Mouse (Mus musculus): Measurements from ENCODE around the gene Tcte2.
"Not testable (repeated sequence)": the region's sequence is repeated elsewhere in the genome, so short reads cannot be mapped to it uniquely, and the experiment has no call there.

Gene Tcte2

DNA sequence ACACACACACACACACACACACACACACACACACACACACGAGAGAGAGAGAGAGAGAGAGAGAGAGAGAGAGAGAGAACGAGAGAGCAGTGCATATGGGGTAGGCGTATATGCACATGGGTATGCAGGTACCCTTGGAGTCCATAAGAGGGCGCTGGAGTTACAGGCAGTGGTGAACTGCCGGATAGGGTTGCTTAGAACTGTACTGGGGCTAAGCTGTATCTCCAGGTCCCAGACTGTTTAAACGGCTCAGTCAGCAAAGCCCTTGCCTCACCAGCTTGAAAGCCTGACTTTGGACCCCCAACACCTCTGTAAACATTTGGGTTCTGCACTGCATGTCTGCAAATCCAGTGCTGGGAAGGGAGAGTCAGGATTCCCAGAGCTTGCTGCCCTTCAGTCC, 79.9 kb downstream of the Tcte2 start:
- no peak for DNase-seq

DNA sequence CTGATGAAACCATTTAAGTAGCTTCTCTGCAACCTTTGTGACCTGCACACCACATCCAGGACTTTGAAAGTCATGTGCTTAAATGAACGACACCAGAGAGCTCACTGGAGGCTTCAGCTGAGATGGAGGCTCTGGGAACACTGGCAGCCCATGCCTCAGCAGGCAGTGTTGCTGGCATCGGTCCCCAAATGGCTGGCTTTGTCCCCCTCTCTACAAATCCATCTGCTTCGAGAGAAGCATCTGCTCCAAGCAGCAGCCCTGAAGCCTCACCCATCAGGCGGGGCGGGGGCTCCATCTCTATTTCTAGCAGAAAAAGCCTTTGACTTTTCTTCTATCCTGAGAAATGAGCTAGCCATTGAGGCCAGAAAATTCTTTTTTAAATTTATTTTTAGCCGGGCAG, 80.5 kb downstream of the Tcte2 start:
- no peak for DNase-seq

DNA sequence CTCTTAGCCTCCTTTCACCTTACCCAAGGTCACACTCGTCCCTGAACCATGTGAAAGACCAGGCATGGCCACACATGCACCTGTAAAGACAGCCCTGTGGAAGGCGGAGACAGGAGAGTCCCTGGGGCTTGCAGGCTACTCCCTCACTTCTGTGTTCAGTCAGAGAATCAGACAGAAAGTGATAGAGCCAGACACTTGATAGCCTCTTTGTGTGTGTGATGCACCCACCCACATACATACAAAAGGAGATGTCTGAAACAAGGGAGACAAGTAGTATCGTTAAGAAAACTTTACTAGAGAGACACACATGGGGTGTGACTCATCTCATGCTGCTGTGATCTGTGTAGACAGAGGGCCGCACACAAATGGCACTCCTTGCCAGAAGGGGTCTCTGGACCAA, 81.3 kb downstream of the Tcte2 start:
- no peak for DNase-seq

DNA sequence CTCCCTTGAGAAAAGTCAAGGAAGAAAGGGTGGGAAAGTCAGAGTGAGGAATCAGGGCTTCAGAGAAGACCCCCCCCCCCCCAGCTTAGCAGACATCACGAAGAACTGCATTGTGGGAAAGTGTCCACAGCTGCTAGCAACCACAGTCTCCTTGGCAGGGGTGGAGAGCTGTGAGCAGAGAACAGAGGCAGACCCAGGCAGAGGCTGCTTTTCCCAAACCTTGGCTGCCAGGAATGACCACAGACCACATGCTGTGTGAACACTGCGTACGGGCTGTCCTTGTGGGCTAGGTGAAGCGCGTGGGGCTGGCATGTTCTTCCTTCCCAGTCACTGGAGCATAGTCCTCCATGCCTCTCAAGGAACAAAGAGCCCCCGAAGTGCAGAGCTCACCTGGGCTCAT, 81.9 kb downstream of the Tcte2 start:
- no peak for DNase-seq

DNA sequence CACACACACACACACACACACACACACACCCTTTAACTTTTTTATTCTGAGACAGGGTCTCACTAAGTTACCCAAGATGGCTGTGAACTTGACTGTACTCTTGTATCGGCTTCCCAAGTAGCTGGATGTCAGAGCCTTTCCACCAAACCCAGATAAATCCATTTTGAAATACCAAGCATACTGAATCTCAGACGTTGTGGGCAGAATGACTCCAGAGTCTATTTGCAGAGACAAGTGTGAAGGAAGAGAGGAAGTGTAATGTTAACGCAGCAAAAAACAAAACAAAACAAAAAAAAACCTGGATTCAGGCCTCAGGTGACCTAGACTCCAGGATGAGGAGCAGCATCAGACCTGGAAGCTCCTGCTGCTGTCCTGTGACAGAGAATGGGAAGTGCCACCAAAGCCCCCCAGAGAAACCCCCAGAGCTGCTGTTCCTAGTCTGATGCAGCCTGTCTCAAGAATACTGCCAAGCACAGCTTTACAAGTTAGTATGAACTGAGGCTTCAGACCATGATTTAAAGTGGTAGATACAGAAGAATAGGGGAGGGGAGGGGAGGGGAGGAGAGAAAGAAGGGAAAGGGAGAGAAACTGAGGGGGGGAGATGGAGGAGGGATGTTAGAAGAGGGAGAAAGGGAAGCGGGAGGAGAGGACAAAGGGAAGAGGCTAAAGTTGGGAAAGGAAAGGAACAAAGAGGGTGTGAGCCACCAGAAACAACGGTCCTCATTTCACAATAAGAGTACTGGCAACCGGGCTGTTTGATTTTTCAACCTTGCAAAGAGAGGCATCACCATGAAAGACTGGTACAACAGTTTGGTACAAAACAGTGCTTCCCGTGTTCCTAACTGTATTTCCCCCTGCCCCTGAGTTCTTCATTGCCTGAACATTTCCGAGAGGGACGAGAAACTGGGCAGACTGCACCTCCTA, 84.1 kb downstream of the Tcte2 start:
- peak; percentile 84 for DNase-seq

DNA sequence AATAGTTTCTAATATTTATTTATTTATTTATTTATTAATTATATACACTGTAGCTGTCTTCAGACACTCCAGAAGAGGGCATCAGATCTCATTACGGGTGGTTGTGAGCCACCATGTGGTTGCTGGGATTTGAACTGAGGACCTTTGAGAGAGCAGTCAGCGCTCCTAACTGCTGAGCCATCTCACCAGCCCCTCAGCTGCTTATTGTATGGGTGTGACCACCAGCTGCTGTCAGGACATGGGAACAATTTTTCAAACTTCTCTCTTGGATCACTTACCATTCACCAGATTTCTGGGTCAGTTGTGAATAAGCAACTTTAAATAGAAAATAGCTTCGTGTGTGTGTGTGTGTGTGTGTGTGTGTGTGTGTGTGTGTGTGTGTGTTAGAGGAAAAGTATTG, 85.5 kb downstream of the Tcte2 start:
- not testable (repeated sequence) for DNase-seq

DNA sequence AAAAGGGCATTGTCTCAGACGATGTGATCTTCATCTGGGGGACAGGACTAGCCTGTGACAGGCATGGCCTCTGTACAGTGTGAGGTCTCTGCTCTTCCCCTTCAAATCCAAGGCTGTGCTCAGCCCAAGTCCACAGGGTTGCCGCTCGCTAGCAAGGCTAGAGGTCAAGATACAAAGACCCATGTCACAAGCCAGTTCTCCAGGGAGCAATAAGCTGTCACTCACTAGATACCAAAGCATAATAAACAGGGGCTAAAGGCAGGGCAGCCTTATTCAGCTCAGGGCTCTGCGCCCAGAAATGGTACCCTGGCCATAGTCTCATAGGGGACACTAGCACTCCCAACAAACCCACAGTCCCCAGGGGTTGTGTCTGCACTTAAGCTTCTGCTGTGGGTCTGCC, 86.0 kb downstream of the Tcte2 start:
- no peak for DNase-seq

DNA sequence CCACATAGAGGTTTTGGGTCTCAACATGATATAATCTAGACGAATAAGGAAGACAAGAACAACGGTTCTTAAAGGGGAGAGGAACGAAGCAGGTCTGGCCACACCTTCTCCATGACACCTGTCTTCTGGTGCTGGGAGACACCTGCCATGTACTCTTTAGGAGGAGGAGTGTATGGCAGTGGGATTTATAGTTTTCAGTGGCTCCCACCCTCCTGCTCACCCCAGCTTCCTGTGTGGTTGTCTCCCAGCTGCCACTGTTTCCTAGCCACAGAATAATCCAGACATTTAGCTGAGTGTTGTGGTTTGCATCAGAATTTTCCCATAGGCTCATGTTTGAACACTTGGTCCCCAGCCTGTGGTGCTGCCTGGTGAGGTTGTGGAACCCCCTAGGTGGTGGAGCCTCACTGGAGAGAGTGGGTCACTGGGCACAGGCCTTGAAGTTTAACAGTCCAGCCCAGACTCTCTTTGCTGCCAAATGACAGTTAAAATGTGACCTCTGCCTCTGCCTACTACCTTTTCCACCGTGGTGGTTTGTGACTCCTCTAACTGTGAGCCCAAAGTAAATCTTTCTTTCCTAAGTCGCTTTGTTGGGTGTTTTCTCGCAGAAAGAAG, 86.8 kb downstream of the Tcte2 start:
- DNase-seq, result no peak

DNA sequence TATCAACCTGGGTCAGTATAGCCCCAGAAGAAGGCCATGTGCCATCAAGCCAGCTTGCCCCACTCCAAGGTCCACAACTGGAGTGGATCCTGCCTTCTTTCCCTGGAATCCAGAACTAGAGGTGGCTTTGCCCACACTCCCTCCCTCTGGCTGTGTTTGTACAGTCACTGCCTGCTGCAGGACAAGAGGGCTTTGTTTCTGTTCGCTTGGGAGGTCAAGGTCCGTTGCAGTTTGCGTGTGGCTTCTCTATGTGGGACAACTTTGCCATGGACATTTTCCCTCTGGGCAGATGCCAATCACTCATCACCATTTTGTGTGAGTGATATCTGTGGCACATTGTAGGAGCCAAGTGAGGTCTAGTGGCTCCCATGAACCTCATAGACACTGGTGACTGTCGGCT, 89.9 kb downstream of the Tcte2 start:
- peak; percentile 78 for DNase-seq

DNA sequence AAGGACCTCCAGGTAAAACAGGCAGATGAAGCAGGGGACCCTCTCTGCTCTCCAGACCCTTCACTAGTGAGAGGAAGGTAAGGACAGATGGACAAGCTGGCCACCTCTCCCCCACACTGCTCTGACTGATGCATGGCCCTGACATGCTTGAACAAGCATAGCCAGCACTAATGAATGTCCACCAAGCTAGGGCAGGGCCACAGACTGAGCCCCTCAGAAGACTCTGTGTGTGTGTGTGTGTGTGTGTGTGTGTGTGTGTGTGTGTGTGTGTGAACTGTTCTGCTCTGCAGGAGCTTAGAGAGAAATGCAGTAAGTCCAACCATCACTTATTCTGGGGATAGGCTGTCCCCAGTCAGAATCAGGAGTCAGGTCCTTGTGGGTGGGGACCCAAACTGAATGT, 91.4 kb downstream of the Tcte2 start:
- DNase-seq, result peak; percentile 55

DNA sequence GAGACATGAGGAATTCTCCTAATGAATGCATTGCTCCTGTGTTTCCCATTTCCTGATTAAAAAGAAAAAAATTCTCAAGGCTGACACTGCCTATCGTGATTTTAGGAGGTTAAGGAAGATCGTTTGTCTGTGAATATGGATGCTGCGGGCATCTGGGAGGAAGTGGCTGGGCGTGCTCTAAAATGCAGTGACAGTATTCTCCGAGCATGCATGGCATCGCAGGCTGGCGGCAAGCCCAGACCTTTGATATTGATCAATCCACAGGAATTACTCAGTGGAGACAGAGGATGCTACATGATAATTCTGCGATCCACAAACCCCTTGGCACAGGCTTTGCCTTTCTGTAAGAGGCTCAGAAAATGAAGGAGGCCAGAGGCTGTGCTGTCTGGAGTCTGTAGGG, 92.4 kb downstream of the Tcte2 start:
- DNase-seq, result peak; percentile 74

DNA sequence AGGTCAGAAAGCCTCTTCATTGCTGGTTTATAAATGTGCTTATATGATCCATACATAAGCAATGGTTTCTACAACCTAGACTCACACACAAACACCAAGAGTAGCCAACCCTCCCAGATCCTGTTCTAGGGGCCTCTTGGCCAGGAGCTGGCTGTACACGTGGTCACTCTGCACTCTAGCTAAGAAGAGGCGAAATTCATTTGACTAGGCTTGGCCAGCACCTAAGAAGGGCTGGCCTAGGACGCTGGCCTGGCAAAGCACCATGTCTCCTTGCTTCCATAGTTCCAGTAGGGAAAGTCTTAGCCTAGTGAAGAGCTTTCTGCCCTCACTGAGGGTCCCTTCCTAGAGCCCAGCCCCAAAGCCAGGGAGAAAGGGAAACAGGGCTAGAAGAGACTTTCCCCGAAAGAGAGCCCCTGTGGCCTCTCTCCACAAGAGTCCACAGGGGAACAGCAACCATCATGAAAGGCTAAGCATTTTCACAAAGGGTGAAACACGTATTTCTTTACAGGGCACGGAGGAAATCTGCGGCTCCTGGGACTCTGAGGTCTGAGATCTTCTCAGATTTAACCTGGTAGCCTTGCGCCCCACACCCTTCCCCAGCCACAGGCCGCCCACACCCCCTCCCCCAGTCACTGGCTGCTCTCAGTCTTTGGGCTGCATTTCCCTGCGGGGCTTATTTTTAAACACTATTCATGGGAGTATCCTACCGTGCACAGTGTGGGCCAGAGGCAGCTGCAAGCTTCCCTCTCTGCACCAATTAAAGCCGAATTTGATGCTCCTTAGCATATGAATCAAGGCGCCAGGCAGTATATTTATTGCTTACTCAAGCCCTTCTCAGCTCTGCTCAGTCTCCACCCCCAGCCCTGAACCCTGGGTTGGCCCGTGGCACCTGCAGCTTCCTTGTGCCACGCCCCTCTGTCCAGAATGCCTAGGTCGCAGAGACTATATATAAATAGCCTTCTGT, 93.3 kb downstream of the Tcte2 start:
- peak; percentile 86 for DNase-seq

DNA sequence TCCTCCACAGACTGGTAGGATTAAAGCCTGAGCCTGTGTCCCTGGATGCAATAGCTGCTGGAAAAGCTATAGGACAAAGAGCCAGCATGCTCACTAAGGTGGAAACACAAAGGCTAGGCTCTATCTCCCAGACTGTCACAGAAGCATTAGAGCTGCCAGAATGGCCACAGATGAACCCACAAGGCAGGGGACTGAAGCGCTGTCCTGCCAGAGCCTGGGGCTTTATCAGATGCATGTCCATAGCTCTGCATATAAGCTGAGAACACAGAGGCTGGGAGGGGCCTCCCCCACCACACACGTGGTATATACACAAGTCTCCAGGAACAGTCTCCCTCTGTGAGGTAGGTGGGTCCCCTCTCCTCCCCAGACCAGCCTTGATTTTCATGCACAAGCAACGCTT, 94.6 kb downstream of the Tcte2 start:
- peak; percentile 88 for DNase-seq

DNA sequence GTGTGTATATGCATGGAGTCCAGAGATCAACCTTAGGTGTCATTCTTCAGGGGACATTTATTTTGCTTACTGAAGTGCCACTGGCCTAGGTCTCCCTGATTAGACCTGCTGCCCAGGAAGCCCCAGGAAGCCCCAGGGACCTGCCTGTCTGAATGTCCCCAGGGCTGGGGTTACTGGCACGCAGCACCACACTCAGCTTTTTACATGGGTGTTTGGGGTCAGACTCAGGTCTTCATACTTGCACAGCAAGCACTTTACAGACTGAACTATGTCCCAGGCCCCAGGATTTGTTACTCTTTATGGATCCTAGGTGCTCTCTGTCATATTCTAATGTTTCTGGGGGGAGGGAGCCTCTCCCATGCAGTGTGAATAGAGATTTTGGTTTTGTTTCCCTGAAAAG, 95.9 kb downstream of the Tcte2 start:
- no peak for DNase-seq

DNA sequence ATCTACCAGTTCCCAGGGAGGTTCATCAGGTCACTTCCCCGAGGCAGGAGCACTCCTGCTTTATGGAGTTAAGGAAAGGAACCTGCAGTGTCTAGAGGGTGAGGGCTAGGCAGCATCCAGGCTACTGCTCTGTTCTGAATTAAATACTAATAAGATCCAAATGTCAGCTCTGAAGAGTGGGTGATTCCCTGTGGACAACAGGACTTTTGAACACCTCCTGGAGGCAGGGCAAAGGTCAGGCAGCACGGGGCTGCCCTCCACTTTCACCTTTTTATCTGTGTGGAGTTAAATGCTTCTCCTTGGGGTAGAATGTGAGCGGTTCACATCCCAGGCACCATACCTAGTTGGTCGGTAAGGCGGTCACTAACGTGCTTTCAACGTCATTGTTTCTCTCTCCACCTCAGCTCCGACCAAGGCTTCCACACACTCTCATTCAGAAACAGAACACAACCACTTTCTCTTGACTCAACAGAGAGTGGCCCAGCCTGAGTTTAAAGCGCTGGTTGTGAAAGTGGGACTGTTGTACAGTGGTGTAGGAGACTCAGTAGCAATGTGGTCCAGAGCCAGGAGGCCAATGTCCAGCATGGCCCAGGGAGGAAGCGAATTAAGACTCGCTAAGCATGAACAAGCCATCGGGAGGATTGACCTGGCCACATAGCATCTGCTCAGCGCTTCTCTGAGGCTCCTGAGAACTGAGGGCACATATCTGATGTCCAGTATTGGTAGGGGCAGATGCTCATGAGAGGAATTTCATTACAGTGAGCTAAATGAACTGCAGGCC, 98.0 kb downstream of the Tcte2 start:
- DNase-seq, result no peak

All from retina, postnatal 1 day (tissue).